Mouse (Mus musculus) ovary, postnatal 36 days (tissue): ENCODE data around the gene Tmem255b.

ENCODE experiments used
- DNase-seq: peaks from one replicate; pipeline ENCODE4 v3.0.0; 2022; ENCODE audit warnings: low spot score, mixed read lengths

Gene Tmem255b

DNA sequence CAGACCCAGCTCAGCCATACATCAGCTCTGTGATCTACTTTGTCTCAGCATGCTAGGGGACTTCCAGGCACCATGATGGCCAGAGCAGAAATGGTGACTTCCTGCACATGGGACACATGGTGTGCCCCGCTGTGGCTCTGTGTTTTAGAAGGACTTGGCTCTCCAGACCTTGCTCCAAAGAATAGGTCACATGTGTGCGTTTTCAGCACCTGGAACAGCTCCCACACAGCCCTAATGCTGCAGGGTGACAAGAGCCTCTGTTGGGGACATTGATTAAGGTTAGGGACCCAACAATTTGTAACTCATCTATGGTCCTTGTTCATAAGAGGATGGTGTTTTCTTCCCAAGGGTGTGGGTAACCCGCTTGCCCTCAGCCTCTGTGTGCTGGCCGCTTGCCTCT, 13.2 kb downstream of the Tmem255b start:
- no peak for DNase-seq

DNA sequence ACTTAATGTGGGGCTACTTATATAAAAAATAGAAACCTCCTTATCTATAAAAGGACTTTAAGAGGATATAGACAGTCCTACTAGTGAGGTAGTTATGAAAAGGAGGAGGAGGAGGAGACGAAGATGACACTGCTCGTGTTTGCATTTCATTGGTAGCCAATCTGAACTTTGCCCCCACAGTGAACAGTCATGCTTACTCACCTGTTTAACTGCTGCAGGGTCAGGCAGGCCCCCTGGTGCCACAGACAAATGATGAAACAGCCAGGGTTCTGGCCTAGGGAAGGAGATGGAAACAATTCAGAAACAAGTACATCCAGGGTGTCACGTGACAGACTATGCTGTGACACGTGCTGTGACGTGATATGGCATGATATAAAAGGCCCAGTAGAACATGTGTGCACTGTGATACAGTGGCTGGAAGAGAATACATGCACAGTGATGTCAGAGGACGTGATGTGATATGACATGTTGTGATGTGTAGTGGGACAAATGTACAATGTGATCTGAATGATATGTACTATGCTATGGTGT, 16.8 kb downstream of the Tmem255b start:
- no peak for DNase-seq

DNA sequence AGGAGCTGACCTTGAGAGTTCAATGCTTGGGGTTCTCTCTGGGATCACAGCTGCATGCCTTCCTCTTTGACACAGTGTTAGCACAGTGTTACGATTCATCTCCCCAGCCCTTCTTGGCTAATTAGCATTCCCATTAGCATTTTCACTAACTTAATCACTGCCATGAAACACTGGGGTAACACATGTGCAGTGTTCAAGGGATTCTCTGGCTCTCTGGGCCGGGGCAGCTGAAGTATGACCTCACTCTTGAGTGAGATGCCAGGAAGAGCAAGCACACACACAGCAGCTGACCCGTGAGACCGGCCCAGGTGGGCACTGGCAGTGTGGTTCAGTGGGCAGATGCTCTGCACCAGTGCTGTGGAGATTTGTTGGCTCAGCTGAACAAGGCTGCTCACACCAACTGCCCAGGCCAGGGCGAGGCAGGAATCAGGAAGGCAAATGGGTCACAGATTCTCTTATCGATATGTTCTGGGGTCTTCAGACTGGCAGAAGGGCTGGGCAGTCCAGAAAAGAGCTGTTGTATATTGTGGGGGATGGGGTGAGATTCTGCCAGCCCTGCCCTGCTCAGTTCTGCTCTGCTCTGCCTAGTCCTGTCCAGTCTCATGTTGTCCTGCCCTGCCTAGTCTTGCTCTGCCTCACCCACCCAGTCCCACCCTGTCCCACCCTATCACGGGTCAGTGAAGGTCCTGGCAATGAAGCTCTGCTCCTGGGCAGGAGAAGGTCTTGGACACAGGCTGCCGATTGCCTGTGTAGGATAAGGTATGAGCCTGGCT, 19.5 kb downstream of the Tmem255b start:
- no peak for DNase-seq

DNA sequence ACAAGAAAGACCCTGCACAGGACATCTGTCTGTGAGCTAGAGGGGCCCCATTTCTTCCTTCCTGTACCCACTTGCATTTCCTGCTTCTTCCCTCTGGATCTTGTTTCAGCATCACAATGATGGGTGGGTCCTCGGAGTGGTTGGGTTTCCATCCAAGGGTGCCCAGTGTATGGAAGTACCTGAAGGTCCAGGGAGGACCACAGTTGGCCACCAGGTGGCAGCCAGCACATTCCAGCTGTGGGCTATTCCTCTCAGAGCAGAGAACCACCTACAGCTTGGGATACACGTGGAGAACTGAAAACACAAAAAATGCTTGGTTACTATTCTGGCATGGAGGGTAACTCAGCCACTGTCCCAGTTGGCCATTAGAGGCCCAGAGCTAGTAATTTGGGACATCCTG, 20.3 kb downstream of the Tmem255b start:
- peak; percentile 72 for DNase-seq

DNA sequence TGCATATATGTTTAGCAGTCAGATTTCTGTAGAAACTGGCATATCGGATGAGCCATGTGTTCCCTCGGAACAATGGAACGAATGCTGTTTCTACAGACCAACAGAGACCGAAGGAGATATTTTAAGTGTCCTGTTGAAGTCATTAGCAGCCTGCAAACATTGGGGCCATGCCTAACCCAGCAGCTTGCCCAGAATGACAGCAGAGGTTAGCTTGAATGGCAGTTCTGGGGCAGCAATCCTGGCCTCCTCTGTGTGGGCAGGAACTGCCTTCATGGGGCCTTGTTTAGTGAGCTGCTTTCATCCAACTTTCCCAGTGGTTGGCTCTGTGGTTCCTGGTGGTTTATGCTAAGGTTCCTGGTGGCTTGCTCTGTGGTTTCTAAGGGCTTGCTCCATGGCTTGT, 24.4 kb downstream of the Tmem255b start:
- DNase-seq: no peak

DNA sequence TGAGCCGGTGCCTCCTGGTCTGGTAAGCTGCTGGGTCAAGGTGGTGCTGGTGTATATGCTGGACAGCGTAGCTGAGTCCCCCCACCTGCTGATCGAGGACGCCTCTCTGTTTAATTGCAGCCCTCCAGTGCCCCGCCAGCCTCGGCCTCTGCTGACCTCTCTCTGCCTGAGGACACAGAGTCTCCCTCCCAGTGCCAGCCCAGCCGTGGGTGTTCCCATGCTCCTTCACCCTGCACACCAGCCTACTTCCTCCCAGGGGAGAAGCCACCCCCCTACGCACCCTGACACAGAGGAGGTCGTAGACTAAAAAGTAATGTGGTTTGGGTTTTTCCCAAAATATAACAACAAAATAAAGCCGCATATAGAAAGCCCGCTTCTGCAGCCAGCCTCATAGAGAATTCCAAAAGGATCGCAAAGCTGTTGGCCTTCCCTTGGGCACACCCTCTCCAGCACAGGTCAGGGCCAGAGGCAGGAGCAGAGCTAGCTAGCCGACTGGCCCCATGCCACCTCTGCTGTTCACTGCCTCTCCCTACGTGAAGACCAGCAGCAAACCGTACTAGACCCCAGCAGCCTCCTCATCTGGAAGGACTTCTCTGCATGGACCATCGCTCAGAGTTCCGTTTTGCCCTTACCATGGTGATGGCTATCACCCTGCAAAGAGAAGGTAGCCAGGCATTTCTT, 26.2 kb downstream of the Tmem255b start:
- peak; percentile 55 for DNase-seq

DNA sequence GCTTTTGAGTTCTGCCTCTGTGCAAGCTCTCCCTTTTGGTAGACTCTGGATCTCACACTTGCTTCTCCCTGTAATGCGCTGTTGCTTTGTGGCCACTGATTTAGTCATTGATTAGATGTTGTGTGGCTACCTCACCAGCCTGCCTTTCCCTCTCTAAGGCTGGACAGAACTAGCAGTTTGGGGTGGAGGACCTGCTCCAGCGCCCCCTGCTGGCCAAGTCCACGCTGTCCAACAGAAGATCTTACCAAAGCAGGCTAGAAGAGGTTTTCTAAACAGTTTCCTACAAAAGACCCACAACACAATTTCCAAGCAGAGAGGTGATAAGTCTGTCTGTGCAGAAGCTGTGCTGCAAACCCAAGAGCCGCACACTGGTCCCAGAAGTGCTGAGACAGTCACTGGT, 26.9 kb downstream of the Tmem255b start:
- peak; percentile 80 for DNase-seq

DNA sequence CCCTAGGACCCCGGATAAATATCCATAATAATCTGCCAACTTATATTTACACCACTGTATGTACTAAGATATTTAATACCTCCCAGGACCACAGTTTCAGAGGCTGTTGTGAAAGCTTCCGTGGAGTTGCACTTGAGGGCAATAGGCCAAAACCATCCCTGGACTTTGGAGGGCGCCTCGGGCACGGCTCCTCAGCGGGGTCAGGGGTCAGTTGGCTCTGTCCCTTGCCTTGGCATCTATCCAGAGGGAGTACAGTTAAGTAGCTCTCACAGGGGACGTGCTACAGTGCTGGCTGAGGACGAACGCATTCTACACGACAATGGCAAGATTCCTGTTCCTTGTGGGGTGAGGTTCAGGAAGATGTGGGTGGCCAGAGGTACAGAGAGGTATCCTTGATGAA, 27.4 kb downstream of the Tmem255b start:
- DNase-seq: peak; percentile 74

DNA sequence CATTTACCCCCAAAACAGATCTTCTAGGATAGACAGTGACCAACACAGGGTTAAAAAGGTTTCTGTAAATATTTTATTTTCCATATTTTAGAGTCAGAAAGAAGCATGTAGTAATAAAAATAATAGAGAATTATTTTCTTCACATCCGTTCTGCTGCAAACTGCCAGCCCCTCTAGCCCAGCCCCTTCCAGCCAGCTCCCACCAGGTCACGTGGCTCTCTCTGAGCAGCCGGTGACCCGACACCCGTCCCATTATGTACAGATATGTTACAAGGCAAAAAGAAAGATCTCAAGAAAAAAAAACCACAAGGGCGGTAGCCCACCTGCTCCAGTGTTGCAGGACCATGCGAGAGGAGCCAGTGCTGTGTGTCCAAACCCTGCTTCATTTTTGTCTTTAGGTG, 30.3 kb downstream of the Tmem255b start:
- peak; percentile 14 for DNase-seq

DNA sequence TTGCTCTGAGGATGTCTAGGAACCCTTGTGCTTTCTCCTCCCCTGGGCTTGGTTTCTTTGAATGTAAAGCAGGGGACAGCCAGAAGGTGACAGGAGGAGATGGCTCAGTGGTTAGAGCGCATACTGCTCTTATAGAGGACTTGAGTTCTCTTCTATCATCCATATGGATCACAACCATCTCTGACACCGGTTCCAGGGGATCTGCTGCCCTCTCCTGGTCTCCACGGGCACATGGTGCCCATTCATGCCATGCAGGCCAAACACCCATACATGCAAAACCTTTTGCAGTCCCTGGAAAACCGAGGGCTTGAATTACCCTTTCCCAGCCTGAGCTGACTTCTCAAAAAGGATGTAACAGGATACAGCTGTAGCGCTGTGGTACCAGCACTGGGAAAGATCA, 32.0 kb downstream of the Tmem255b start:
- DNase-seq: peak; percentile 27

DNA sequence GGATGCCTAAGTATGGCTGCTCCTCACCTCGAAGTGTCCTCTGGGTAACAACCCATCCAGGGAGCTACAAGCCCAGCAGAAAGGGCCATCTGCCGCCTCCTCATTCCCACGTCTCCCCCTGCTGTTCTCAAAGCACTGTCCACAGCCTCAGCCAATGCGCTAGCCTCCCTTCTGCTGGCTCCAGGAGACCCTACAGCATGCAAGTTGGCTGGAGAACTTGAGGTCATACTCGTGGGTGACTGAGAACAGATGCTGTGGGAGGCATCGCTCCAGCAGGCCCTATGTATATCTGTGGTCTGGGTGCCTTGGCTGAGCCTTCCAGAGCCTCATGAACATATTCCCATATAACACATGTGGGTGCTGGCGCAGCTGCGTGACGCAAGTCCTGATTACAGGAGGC, 33.7 kb downstream of the Tmem255b start:
- no peak for DNase-seq

DNA sequence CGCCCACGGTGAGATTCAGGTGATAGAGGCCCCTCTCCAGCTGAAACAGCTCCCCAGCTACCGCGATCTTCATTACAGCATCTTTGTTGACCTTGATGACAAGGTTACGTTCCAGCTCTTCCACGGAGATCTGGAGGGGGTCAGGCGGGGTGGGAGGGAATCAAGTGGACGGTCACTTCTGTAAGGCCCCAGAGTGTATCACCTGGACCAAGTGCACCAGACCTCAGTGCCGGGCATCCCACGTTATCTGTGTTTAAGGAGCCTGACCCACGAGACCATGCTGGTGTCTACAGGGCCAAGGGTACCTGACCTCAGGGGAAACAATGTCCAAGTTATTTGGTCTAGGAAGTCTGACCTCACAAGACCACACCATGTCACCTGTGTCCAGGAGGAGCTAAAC, 36.5 kb downstream of the Tmem255b start:
- DNase-seq: no peak

DNA sequence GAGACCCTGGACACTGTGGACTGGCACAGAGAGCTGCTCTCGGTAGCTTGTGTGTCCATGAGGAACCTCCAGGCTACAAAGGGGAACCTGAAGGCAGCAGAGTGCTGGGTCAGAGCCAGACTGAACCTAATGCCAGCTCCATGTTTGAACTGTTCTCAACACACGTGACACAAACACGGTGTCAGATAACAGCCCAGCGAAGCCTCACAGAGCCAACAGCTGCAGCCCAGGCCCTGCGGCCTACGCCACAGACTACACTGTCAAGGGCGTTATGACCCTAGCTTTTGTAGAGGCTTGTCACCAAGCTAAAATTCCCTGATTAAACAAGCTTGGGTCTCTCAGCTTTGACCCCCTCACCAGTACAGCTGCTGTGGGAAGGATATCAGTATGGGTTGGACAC, 37.3 kb downstream of the Tmem255b start:
- DNase-seq: peak; percentile 65

DNA sequence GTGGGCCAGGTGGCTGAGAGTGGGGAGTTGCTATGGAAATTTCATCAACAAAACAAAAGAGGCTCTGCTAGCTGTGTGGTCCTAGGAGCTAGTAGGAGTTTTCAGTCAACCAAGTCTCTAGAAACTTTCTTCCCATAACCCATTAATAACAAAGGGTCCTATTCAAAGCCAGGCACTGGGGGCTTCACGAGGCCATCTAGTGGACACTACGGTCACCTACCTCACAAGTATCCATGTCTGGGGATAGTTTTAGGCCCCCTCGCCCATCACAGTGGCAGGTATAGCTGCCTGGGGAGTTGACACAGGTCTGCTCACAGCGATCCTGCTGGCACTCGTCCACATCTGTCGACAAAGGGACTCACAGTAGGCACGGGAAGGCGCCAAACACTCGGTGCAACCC, 40.9 kb downstream of the Tmem255b start:
- no peak for DNase-seq

DNA sequence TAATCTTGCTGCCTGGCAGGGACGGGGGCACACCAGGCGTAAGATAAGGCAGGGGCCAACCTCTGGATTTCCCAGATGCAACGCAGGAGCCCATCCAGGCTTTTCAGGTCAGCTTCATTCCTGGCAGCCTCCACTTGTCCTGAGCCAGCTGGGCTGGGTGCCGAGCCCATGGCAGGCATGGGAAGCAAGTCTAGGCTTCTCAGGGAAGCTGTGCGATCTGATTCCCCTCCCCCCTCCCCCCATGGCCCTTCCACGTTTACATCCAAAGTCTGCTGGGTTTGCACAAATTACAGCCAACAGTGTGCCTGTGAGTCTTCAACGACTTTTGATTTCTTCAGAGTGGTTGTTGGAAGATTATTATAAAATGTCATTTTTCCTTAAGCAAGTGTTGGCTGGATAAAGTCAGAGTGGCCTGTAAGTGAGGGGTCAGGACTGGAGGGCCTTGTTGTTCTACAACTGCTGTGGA, 46.1 kb downstream of the Tmem255b start:
- no peak for DNase-seq

DNA sequence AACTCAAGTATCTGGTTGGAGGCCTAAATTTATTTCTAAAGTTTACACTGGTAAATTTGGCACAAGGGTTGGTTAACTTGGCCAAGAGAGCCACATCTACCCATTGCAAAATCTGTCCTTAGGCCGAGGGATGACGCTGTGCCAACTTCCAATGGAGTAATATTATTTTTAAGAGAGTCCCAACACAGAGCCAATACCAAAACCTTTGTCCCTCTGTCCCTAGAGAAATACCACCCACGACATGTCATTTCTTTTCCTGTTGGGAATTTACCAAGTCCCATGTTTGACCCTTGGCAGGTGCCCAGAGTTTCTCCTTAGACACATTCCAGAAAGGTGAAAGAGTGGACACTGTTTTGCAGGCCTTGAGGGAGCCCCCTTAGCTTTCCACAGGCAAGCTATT, 46.6 kb downstream of the Tmem255b start:
- no peak for DNase-seq

DNA sequence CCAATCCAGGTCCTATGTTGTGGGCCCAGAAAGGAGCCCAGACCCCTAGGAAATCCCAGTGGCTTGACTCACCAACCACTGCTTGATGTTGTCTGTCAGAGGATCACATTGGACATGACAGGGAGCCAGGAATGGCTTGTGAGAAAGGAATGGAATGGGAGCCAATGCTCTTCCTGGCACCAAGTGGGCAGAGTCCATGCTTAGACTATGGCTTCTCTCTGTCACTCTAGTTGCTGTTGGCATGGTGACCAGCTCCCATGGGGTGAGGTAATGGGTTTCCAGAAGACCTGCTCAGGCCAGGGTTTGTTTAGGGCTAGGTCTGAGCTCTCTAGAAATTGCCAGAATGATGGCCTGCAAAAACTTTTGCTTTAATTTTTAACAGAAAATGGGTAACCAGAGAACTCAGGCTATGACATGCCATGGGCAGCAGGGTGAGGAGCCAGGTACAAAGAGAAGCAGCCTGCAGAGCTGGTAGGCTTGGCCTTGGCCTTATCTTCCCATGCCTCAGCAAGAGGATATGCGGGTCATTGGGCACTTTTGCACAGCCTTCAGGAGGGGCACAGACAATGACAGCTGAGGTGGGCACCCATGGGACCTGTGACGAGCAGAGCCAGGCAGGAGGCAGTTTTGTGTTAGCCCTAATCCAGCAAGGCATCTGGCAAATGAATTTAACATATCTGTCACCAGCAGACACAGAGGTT, 47.3 kb downstream of the Tmem255b start:
- no peak for DNase-seq

DNA sequence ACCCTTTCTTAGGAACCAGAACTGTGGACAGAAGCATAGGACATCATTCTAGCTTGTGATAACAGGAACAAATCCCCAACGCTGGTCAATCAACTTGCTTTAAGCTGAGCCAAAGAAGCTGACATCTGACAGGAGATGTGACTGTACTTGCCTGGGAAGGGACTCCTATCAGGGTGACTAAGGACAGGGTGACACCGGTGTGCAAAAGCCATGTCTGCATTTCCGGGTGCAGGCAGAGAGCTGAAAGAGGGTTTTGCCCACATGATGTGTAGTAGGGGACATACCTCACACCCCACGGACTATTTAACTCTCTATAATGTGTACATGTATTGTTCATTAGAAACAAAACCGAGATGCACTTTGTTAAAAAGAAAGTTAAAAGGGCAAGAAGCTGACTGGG, 48.2 kb downstream of the Tmem255b start:
- DNase-seq: no peak

DNA sequence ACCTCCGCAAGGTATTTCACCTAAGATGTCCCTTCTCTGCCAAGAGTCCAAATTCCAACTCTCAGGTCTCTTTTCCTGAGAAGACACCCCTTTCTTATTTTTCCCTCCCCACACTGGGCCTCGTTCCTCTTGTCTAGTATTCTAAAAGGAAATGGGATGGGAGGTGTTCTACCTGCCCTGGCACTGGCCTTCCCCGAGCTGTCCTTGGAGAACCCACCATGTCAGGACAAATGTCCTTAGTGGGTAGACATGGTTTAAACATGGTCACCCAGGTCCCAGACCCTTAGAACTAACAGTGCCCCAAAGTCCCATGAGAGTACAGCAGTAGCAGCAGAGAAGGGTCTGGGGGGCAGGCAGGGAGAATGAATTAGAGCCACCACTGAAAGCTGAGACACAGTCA, 54.4 kb downstream of the Tmem255b start:
- DNase-seq: no peak

DNA sequence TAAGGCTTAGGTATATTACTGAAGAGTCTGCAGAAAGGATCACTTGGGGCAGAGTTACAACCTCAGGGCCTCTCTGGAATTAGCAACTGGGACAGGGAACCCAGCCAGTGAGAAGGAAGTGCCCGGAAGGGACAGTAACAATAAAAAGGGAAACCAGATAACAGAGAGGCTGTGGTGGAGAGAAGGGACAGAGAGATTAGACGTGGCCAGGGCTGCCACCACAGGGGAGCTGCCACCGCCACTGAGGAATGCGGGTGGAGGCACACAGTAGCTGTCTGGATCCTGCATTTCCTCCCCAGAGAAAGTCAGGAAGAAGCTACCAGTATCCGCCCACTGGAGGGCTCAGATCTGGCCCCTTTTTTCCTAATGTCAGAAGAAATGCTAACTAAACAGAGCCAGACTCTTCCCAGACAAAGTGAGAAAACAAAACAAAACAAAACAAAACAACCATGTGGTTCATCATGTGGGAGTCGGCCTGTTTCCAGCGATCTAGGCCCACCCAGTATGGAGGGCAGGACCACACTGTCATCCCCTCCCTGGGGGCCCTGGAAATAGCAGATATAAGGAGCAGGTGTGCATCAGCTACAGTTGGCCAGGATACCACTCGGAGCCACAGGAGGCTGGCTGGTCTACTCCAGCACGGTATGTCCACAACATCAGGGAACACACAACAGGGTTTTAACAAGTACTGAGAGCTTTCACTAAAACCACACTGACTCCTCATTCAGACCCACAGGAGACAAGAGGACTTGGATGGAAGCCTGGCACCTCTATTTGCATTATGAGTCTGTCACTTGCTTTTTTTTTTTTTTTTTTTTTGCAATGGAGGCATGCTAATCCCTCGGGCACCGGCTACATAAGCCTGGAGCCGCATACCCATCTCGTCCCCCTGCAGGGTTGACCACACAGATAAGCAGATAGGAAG, 55.3 kb downstream of the Tmem255b start:
- DNase-seq: no peak

DNA sequence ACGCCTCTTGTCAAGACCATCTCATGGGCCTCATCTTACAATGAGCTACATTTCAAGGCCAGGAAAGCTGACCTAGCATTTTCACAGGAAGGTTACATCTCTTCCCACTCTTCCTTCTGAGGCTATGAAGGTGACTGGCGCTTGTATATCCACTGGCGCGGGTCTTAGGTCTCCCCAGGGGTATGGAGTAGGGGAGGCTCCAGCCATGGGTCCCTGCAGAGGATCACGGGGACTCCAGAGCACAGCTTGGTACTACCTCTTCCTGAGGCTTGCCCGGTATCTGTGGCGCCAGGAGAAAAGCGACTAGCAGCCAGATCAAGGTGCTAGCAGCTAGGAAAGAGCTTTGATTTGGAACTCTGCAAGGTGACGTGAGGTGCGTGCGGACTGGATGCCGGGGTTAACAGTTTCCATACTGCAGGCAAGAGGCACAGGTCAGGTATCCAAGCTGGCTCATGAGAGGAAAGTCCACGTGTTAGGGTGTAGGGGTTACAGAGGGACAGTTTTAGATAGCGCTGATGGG, 56.6 kb downstream of the Tmem255b start:
- DNase-seq: no peak
